Mouse (Mus musculus) mammary gland, adult 2 months (tissue): ENCODE results near the gene Ceacam15. TPM values are rescaled to one million over a fixed set of nuclear protein-coding genes. Genes with fewer than 3 reads are reported as not detected.

Experiments
- polyA plus RNA-seq: library from polyadenylated mRNA; depleted of rRNA; stranded (reverse); fragments of >200 nt; gene quantifications from 2 replicates; pipeline ENCODE4 v1.2.3, GENCODE M21; 2012; ENCODE audit warnings: low replicate concordance; rRNA removed

Gene Ceacam15
- polyA plus RNA-seq, result 0.12 TPM in 1 of 2 replicates, not detected in the other

DNA sequence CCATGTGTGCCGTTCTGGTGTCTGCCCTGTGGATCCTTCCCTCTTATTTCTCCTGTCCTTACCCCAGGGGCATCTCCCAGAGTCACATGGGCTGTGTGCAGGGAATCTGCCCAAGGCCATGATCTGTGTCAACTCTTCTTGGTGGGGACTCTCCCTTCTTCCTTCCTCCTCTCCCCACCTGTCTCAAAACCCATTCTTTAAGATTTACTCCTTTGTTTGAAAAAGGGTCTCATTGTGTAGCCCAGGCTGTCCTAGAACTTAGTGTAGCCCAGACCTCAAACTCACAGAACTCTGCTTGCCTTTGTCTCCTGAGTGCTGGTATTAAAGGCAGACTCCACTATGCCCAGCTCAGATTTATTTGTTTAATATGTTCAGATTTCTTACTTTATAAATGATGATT is at the start of gene Ceacam15:
Gene Ceacam15 (minus strand): TSS at position 101 of the 400 bp plus-strand sequence.

DNA sequence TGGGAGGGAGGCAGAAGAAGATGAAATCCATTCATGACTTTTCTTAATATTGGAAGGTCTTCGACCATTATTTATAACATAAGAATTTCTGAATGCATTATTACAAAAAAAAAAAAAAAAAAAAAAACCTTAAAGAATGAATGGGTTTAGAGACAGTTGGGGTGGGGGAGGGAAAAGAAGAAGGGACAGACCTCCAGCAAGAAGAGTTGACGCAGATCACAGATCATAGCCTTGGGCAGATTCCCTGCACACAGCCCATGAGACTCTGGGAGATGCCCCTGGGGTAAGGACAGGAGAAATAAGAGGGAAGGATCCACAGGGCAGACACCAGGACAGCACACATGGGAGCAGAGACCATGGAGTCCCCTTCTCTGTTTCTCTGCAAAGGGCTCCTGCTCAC is 46.1 kb upstream of the Ceacam15 start, which contains the start of gene Ceacam9:
Gene Ceacam9 (plus strand): TSS at position 301 of the 400 bp plus-strand sequence.

Other genes starting within 250 kb of the Ceacam15 start
- 107 and 246 TPM in 2 replicates for gene Tmem160, start 222.9 kb downstream of the Ceacam15 start, polyA plus RNA-seq
- gene Npas1, start 198.0 kb downstream of the Ceacam15 start, polyA plus RNA-seq, result not detected in 2 replicates
- 20.1 and 23.3 TPM in 2 replicates for gene Arhgap35, start 60.7 kb downstream of the Ceacam15 start, polyA plus RNA-seq
- gene Ceacam9, start 46.2 kb upstream of the Ceacam15 start, polyA plus RNA-seq, result not detected in 2 replicates
- 260 and 370 TPM in 2 replicates for gene Ap2s1, start 62.7 kb upstream of the Ceacam15 start, polyA plus RNA-seq
- 809 and 1,134 TPM in 2 replicates for gene Slc1a5, start 105.6 kb upstream of the Ceacam15 start, polyA plus RNA-seq
- 141 and 162 TPM in 2 replicates for gene Strn4, start 140.2 kb upstream of the Ceacam15 start, polyA plus RNA-seq
- gene Fkrp, start 141.0 kb upstream of the Ceacam15 start, polyA plus RNA-seq, result 33.1 and 43.1 TPM in 2 replicates
- gene Prkd2, start 167.2 kb upstream of the Ceacam15 start, polyA plus RNA-seq, result 82.5 and 189 TPM in 2 replicates
- 7.8 and 31.1 TPM in 2 replicates for gene Dact3, start 199.6 kb upstream of the Ceacam15 start, polyA plus RNA-seq
- gene Gng8, start 216.1 kb upstream of the Ceacam15 start, polyA plus RNA-seq, result 2.8 and 5.1 TPM in 2 replicates
- 13.2 and 18.8 TPM in 2 replicates for gene Ptgir, start 230.8 kb upstream of the Ceacam15 start, polyA plus RNA-seq
- gene Calm3, start 248.4 kb upstream of the Ceacam15 start, polyA plus RNA-seq, result 244 and 340 TPM in 2 replicates